Mouse (Mus musculus): ENCODE data around the gene Mfsd9. TPM values are rescaled to one million over a fixed set of nuclear protein-coding genes. Genes with fewer than 3 reads are reported as not detected.

The Mfsd9 gene
- polyA plus RNA-seq (2012; rRNA removed; ENCODE audit: low replicate concordance), result 3.6 and 4.2 TPM in 2 replicates

GRCm38 (mm10) chr1:40790324-40791141 is at the start of gene Mfsd9:
Gene Mfsd9, minus strand, starts transcription at chr1:40790687.

GRCm38 (mm10) chr1:40805351-40805750 is 14.9 kb upstream of the Mfsd9 start, which contains the start of gene Tmem182:
Gene Tmem182, plus strand, starts transcription at chr1:40805601.

Other genes starting within 250 kb of the Mfsd9 start
- 0.17 and 0.19 TPM in 2 replicates for gene Slc9a4, start 210.6 kb downstream of the Mfsd9 start, polyA plus RNA-seq (2012; rRNA removed; ENCODE audit: low replicate concordance)
- 0.32 and 0.53 TPM in 2 replicates for gene Slc9a2, start 110.1 kb downstream of the Mfsd9 start, polyA plus RNA-seq (2012; rRNA removed; ENCODE audit: low replicate concordance)
- gene Tmem182, start 14.9 kb upstream of the Mfsd9 start, polyA plus RNA-seq (2012; rRNA removed; ENCODE audit: low replicate concordance), result 16.1 and 82.2 TPM in 2 replicates